In genomic region chr16:97763990-97764340, GRCm38 (mm10) we compare ENCODE assay signal across 9 mouse cellular contexts. TPM values are rescaled to one million over a fixed set of nuclear protein-coding genes. Genes with fewer than 3 reads are reported as not detected.
DNase-seq lines count a peak whose midpoint lies in the region; ATAC-seq and TF ChIP-seq lines count a peak whose summit lies in the region.
"Had no signal": no experiment of that assay in that cellular context is flagged by ENCODE, and none has a peak within 500 bp of the region (broad histone marks: within the 10 kb centered on the region; RNA-seq: fewer than 3 reads in every experiment).

No protein-coding gene starts in this region.

- H3K4me2 ChIP-seq in heart, embryonic 11.5 days, result peak overlapping the region; percentile 92
- peak overlapping the region; percentile 25 for H3K4me2 ChIP-seq in liver, embryonic 14.5 days (ENCODE audit: low read depth)

- no peak for TF ChIP-seq POLR2A in heart, adult 2 months (IDR thresholded peaks at IDR 0.05; ENCODE audit: insufficient read depth, low read depth, low read length)

- no peak overlapping the region for H3K9ac ChIP-seq in heart, embryonic 11.5 days (ENCODE audit: low read depth, low read length)
- no peak overlapping the region for H3K9ac ChIP-seq in heart, adult 2 months (ENCODE audit: low read depth, low read length)
- no peak overlapping the region for H3K9ac ChIP-seq in liver, embryonic 14.5 days (replicated peaks)

- DNase-seq in heart, adult 2 months, result no peak
- peak; percentile 10 for DNase-seq in forelimb bud, embryonic 11.5 days (ENCODE audit: low read depth, low spot score)
- DNase-seq in liver, embryonic 14.5 days (ENCODE audit: low read depth in 3 of 3, low spot score in 3 of 3), result no peak
- no peak for DNase-seq in urinary bladder, adult 2 months (ENCODE audit: low spot score)
- DNase-seq in adrenal gland, postnatal 36 days, result no peak

- intact Hi-C loops in heart, adult 2 months (cut with DNase I), result no loop called here

- TF ChIP-seq CTCF in heart, adult 2 months (IDR thresholded peaks at IDR 0.05), result no peak
- no peak for TF ChIP-seq CTCF in E14TG2a.4 (conservative IDR thresholded peaks at IDR 0.05; ENCODE audit: low read length)
- TF ChIP-seq CTCF in liver, embryonic 14.5 days (IDR thresholded peaks at IDR 0.05; ENCODE audit: low read depth), result no peak

- no peak overlapping the region for H3K27ac ChIP-seq in heart, embryonic 11.5 days (ENCODE audit: low read depth, low read length)
- no peak overlapping the region for H3K27ac ChIP-seq in heart, adult 2 months
- H3K27ac ChIP-seq in liver, embryonic 14.5 days, result no peak overlapping the region

- H3K9me3 ChIP-seq in heart, embryonic 11.5 days (replicated peaks; ENCODE audit: control insufficient read depth, low read length), result no peaks in the 10 kb centered on the region
- no peaks in the 10 kb centered on the region for H3K9me3 ChIP-seq in E14TG2a.4 (ENCODE audit: low read length)
- no peaks in the 10 kb centered on the region for H3K9me3 ChIP-seq in liver, embryonic 14.5 days (ENCODE audit: control insufficient read depth, low read length)

- H3K4me3 ChIP-seq in heart, embryonic 11.5 days (ENCODE audit: low read depth, low read length), result peak overlapping the region; percentile 59
- H3K4me3 ChIP-seq in heart, adult 2 months, result no peak overlapping the region
- H3K4me3 ChIP-seq in E14TG2a.4 (replicated peaks; ENCODE audit: low read length), result peak overlapping the region; percentile 80
- peak overlapping the region; percentile 44 to 49; a peak in 3 of 4 replicates for H3K4me3 ChIP-seq in liver, embryonic 14.5 days (ENCODE audit: insufficient read depth in 1 of 2, low read depth in 2 of 2, low read length in 2 of 2)

- no peak for TF ChIP-seq EP300 in heart, adult 2 months (IDR thresholded peaks at IDR 0.05; ENCODE audit: insufficient read depth, low read depth, low read length)
- TF ChIP-seq EP300 in liver, embryonic 14.5 days (IDR thresholded peaks at IDR 0.05; ENCODE audit: low read depth), result no peak

- ATAC-seq in heart, embryonic 11.5 days (replicated peaks; ENCODE audit: insufficient number of reproducible peaks, low FRiP score, low TSS enrichment), result no peak
- no peak for ATAC-seq in liver, embryonic 14.5 days (ENCODE audit: insufficient read depth)
- ATAC-seq in CD4-positive, CD25-positive, alpha-beta regulatory T cell, adult 4 months, result no peak

- no peaks in the 10 kb centered on the region for H3K79me2 ChIP-seq in heart, adult 2 months (replicated peaks; ENCODE audit: control insufficient read depth, insufficient read depth, low read length)

- WGBS in heart, embryonic 11.5 days (ENCODE audit: insufficient replicate concordance), result 9% methylated on average over 13 of the region's 13 CpGs
- 20% methylated on average over 13 of the region's 13 CpGs for WGBS in heart, adult 2 months
- WGBS in liver, embryonic 14.5 days (ENCODE audit: insufficient replicate concordance), result 10% methylated on average over 13 of the region's 13 CpGs

- H3K4me1 ChIP-seq in heart, embryonic 11.5 days (ENCODE audit: control insufficient read depth, insufficient read depth, low read length), result peaks cover 12% of the 10 kb centered on the region
- H3K4me1 ChIP-seq in heart, adult 2 months (ENCODE audit: control insufficient read depth, insufficient read depth, low read length), result no peaks in the 10 kb centered on the region
- H3K4me1 ChIP-seq in E14TG2a.4 (replicated peaks; ENCODE audit: low read depth, low read length), result peaks cover 59% of the 10 kb centered on the region
- H3K4me1 ChIP-seq in liver, embryonic 14.5 days (replicated peaks; ENCODE audit: control insufficient read depth in 2 of 2, insufficient read depth in 2 of 2, low read length in 1 of 2), result peaks cover 0 to 5% of the 10 kb centered on the region in 2 experiments; a peak in 3 of 4 replicates

- H3K36me3 ChIP-seq in heart, embryonic 11.5 days (ENCODE audit: control insufficient read depth, insufficient read depth, low read length), result no peaks in the 10 kb centered on the region
- H3K36me3 ChIP-seq in heart, adult 2 months (ENCODE audit: control insufficient read depth, insufficient read depth, low read length), result no peaks in the 10 kb centered on the region
- H3K36me3 ChIP-seq in E14TG2a.4 (ENCODE audit: insufficient read depth, low read length), result no peaks in the 10 kb centered on the region
- no peaks in the 10 kb centered on the region for H3K36me3 ChIP-seq in liver, embryonic 14.5 days (replicated peaks; ENCODE audit: control insufficient read depth, insufficient read depth, low read depth)

- H3K27me3 ChIP-seq in heart, embryonic 11.5 days (ENCODE audit: control insufficient read depth, insufficient read depth, low read length), result peaks cover 28% of the 10 kb centered on the region
- H3K27me3 ChIP-seq in heart, adult 2 months (ENCODE audit: control insufficient read depth, insufficient read depth, low read length), result peaks cover 11% of the 10 kb centered on the region
- H3K27me3 ChIP-seq in E14TG2a.4 (ENCODE audit: insufficient read depth, low read length), result peaks cover 70% of the 10 kb centered on the region
- H3K27me3 ChIP-seq in liver, embryonic 14.5 days (ENCODE audit: control insufficient read depth, insufficient read depth, low read length), result peaks cover 40% of the 10 kb centered on the region

RNA-seq across cellular contexts. Expression of gene Ripk4, which starts 0.4 kb away (rescaled TPM):
- 1.7 and 2.0 TPM in 2 replicates for polyA plus RNA-seq in heart, embryonic 11.5 days (2014; fragmentation: Nextera tagmentation; extraction: Ambion mirVana)
- under 1 TPM; 0.05 to 0.07 TPM for total RNA-seq in heart, adult 2 months (2021)
- polyA plus RNA-seq in heart, adult 2 months (2012; rRNA removed), result 0.29 and 0.70 TPM in 2 replicates
- 1.2 and 1.4 TPM in 2 replicates for polyA plus RNA-seq in liver, embryonic 14.5 days (2012; rRNA removed)
- polyA plus RNA-seq in liver, embryonic 14.5 days (2014; fragmentation: Nextera tagmentation; extraction: Ambion mirVana), result 1.8 and 2.4 TPM in 2 replicates
- 42.0 and 52.5 TPM in 2 replicates for polyA plus RNA-seq in urinary bladder, adult 2 months (2012; rRNA removed)
- under 1 TPM; 0.16 to 0.63 TPM for total RNA-seq in adrenal gland, postnatal 36 days (2021)
- under 1 TPM in 1 of 2 experiments, not detected in 1; 0.16 TPM for polyA plus RNA-seq in CD4-positive, CD25-positive, alpha-beta regulatory T cell, adult 4 months (2017; shearing (Covaris generic))
- polyA plus RNA-seq: C2C12 had no signal

Comparison
In these comparisons a context has a peak if more than half of its experiments do, and no peak if none do; other contexts are left out.
1. RNA of gene Ripk4, which starts 0.4 kb away (polyA plus RNA-seq): 42.0 to 52.5 TPM in urinary bladder, adult 2 months; 1.2 to 2.4 TPM in liver, embryonic 14.5 days, 1.7 to 2.0 TPM in heart, embryonic 11.5 days, 0.29 to 0.70 TPM in heart, adult 2 months and 0.16 TPM in CD4-positive, CD25-positive, alpha-beta regulatory T cell, adult 4 months; every median in the first group is over 10 times any median in the second.